Mouse (Mus musculus) ZHBTc4 (cell line): ENCODE measurements around the gene Lrrc55.
"Not testable (repeated sequence)": the region's sequence is repeated elsewhere in the genome, so short reads cannot be mapped to it uniquely, and the experiment has no call there.

Source experiments
- DNase-seq: peaks from one replicate; pipeline ENCODE4 v3.0.0-alpha.2; 2011; ENCODE audit warnings: low read depth, low spot score

Gene Lrrc55

DNA sequence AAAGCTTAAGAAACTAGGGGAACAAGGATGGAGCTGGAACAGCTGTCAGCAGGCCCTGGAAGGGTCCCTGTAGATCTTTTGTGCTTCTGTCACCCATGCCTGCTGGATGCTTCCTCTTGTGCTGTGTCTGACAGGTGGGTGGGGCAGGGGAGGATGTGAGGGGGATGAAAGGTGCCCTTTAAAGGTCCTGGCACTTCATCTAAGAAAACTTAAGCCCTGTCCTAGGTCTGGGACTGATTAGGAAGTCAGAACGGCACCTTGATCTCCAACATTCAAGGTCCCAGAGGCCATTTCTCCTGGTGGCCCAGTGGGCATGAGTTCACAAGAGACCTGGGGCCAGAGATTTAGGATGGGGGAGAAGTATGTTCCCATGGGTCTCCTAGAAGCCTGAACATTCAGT, at the start of gene Lrrc55:
Gene Lrrc55 (minus strand): TSS at position 297 of the 400 bp plus-strand sequence.
- DNase-seq = no peak

GRCm38 (mm10) chr2:85246506-85247082, 49.6 kb upstream of the Lrrc55 start:
- DNase-seq = peak; percentile 65

- no peak for DNase-seq
Measured at GRCm38 (mm10) chr2:85245737-85246136, 48.7 kb upstream of the Lrrc55 start.

GRCm38 (mm10) chr2:85238068-85238667, 41.2 kb upstream of the Lrrc55 start:
- no peak for DNase-seq

DNA sequence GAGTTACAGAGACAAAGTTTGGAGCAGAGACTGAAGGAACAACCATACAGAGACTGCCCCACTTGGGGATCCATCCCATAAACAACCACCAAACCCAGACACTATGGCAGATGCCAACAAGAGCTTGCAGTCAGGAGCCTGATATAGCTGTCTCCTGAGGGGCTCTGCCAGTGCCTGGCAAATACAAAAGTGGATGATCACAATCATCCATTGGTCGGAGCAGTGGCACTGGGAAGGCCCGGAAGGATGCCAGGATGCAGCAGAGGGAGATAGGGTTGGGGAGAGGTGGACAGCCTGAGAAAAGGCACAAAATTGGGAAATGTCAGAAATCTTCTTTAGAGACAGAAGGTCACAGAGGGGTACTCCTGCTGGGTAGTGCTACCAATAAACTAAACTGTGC, 40.2 kb upstream of the Lrrc55 start:
- not testable (repeated sequence) for DNase-seq

DNA sequence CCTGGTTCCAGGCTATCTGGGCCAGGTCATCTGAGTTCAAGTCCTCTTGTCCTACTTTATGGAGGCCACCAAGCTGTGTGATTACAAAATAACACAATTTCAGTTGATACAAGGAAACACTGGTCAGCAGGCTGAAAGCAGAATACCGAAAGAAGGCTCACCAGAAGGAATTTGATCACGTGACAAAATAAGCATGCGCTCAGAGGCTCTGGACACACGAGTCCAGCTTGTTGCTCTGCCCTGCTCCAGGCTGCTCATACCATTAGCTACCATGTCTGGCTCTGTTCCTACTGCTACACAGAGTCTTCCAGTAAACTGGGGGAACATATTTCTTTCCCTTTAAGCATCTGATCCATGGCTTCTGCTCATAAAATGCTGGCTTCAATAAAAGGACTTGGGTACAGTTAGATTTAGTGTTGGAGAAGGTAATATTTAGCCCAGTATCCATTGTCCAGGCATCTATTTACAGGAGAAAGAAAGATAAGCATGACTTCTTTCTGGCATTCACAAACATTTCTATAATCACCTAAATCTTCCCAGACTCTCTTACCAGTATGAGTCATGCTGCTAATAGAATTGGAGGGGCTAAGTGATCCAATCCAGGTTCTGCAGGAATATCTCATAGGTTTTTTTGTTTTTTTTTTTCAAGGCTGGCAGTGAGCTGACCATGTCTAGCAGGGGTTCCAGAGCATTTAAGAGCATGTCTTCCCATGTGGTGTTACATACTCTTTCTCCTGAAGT, 33.9 kb upstream of the Lrrc55 start:
- no peak for DNase-seq

- no peak for DNase-seq
Measured at GRCm38 (mm10) chr2:85229606-85230005, 32.6 kb upstream of the Lrrc55 start.

GRCm38 (mm10) chr2:85227816-85228335, 30.9 kb upstream of the Lrrc55 start:
- no peak for DNase-seq

- peak; percentile 49 for DNase-seq
Measured at GRCm38 (mm10) chr2:85224221-85225179, 27.5 kb upstream of the Lrrc55 start.

- no peak for DNase-seq
Measured at GRCm38 (mm10) chr2:85216606-85217005, 19.6 kb upstream of the Lrrc55 start.

DNA sequence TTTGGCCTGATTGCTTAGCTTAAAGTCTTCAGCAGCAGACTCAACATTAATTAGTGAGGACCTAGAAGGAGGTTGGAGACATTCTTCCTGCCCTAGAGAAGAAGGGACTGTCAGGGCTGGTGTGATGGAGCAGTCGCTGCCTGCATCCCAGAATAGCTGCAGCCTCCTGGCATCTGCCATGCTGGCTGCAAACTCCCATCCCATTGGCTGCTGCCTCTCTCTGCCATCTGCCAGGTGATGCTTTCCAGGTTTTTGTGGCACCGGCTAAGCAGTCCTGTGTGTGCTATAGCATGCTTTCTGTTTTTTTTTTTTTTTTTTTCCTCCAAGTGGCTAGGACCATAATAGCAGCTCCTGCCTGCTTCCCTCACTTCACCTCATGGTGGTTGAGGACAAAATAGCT, 16.7 kb upstream of the Lrrc55 start:
- no peak for DNase-seq

- DNase-seq = no peak
Measured at GRCm38 (mm10) chr2:85209301-85209700, 12.3 kb upstream of the Lrrc55 start.

GRCm38 (mm10) chr2:85205170-85205569, 8.2 kb upstream of the Lrrc55 start:
- DNase-seq = no peak

GRCm38 (mm10) chr2:85198011-85198965, 1.3 kb upstream of the Lrrc55 start:
- DNase-seq = no peak

- no peak for DNase-seq
Measured at GRCm38 (mm10) chr2:85194566-85194965, 2.4 kb downstream of the Lrrc55 start.

GRCm38 (mm10) chr2:85187582-85188151, 9.3 kb downstream of the Lrrc55 start:
- no peak for DNase-seq

DNA sequence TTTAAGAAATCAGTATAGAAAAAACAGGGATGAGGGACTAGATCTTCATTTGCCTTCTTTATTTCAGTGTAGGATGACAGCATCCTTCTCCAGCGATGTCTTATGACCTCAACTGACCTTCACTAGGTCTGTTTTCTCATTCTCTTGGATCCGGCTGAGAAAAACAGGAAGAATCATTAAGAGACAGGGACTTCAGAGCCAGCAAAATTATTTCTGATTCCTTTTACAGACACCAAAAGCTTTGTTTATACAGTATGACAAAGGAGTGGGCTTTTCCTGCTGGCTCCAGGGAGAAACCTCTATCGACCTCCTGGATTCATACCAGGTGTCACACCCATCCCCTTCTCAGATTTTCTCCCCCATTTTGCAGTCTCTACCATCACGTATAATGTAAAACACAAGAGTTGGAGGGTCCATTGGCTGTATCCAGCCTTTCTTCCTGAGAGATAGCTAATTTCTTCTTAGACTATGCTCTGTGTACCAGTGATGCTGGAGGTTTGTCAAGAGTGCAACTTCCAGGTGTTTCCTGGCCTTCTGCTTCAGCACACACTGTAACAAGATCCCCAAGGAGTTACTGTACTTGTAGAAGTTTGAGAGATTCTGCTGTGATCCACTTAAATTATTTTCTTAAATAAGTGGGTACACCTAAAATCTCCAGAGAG, 18.7 kb downstream of the Lrrc55 start:
- DNase-seq = no peak

- DNase-seq = no peak
Measured at GRCm38 (mm10) chr2:85173545-85173944, 23.5 kb downstream of the Lrrc55 start.

- DNase-seq = no peak
Measured at GRCm38 (mm10) chr2:85172763-85173103, 24.3 kb downstream of the Lrrc55 start.
